Mouse (Mus musculus): ENCODE results near the gene Arhgdig.

GRCm38 (mm10) chr17:26201998-26202397 lies 5.6 kb downstream of the Arhgdig start:
- TF ChIP-seq JUND (conservative IDR thresholded peaks at IDR 0.05; ENCODE audit: low read depth, low read length) (no peak), CHD1 (IDR thresholded peaks at IDR 0.05; ENCODE audit: low read depth, low read length) (no peak), EP300 (IDR thresholded peaks at IDR 0.05; ENCODE audit: low read length) (no peak), GABPA (IDR thresholded peaks at IDR 0.05; ENCODE audit: insufficient replicate concordance, low read depth, low read length) (no peak), POLR2A (IDR thresholded peaks at IDR 0.05; ENCODE audit: low read depth, low read length) (no peak)
